Mouse (Mus musculus): ENCODE data around the gene Tmub2.

Gene Tmub2

DNA sequence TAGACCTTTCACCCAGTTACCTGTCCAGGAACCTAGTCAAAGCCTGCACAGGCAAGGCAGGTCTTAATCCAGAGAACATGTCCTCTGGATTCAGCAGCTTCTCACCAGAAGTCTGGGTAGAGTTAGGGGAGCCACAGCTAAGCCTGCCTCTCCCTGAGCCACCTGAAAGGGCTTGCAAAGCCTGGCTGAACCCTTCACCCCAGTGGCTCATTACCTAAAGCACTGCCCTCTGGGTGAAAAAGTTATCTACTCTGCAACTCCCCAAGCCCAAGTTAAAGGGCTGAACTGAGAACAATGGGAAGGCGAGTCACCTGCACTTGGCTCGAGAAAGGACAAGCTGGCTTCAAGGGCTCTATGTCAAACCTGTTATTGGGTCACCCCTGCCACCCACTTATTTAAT is 19.4 kb downstream of the Tmub2 start:
- no peak for DNase-seq (ENCODE audit: low spot score in 2 of 2)

DNA sequence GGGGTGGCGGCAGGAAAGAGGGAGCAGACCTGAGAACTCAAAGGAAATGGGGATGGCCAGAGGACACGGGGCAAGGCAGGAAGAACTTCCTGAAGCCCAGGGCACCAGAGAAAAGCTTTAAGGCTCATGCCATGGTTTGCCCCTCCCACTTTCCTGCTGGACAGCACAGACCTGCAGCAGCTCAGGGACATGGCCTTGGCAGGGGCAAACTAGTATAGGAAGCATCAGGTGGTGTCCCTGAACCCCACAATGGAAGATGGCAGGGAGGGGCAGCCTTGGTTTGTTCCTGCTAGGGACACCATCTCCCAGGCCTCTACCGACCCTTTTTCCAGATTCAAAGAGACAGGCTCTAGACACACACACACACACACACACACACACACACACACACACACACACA is 20.6 kb downstream of the Tmub2 start:
- DNase-seq (ENCODE audit: low spot score in 2 of 2), result no peak

DNA sequence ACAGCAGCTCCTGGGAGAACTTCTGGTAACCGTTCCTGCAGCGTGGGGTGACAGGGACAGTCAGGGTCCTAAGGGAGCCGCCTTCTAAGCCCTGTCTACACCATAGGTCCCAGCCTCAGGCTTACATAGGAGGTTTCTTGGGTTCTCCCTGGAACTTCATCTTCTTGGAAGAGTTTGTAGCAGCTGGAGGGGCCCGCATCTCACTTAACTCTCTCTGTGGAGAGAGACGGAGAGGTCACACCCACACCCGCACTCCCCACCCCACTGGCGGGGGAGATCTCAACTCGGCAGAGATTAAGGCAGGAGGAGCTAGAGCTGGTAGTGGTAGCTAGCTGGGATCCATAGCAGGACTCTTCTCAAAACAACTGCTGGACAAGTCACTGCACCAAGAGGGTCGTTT is 23.4 kb downstream of the Tmub2 start:
- no peak for DNase-seq (ENCODE audit: low spot score in 2 of 2)

DNA sequence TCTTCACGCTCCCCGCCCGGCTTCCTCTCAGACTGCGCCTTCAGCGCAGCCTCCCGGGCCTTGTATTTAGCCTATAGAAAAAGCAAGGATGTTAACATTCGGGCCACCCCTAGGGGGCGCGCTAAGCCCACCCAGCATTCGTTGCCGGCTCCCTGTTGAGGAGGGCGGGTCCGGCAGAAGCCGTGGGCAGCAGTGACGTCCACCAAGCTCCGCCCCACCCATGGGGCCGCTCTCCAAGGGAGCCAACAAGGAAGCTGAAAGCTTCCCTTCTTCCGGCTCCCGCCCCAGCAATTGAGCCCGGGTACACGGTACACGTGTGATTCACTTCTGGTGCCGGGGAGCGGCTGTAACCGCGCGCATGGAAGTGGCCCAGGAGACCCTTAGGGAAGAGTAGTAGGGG is 24.2 kb downstream of the Tmub2 start:
- peak; percentile 98 for DNase-seq (ENCODE audit: low spot score in 2 of 2)

- DNase-seq (ENCODE audit: low spot score in 2 of 2), result no peak
Measured at GRCm38 (mm10) chr11:102309821-102310617, 25.3 kb downstream of the Tmub2 start.

- no peak for DNase-seq (ENCODE audit: low spot score in 2 of 2)
Measured at GRCm38 (mm10) chr11:102310768-102311695, 26.3 kb downstream of the Tmub2 start.

DNA sequence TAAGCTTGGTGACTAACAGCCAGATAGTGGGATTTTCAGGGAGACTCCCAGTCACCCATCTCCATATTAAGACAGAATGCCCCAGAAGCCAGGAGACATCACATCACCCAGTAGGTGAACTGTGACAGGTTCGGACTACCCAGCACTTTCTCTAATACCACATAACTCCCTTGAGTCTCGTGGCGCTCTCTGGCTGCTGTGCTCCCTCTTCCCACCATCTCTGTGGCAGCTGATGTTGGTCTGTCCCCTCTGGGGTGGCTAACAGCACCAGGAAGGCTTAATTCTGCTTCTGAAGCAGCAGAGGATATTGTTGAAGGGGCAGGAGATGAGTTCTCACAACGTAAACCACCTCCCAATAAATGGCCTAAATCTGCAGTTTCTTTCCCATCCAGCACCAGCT is 27.2 kb downstream of the Tmub2 start:
- DNase-seq (ENCODE audit: low spot score in 2 of 2), result no peak

DNA sequence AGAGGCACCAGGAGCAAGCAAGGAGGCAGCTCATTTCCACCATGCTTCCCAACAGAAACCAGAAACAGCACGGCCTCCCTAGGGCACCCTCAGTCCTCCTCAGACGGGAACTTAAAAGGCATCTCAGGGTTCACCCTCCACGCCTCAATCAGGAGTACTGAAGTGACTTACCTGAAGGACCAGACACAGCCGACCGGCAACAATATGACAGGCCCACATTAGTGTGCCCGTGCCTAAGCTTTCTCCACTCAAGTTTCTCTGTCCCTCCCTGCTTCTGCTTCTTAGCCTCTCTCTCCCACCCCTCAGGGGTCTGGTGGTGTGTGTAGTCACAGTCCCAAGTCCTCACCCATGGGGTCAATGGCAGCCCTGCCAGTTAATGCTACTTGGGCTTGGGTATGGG is 27.9 kb downstream of the Tmub2 start:
- DNase-seq (ENCODE audit: low spot score in 2 of 2), result no peak

- DNase-seq (ENCODE audit: low spot score in 2 of 2), result no peak
Measured at GRCm38 (mm10) chr11:102314321-102314720, 29.6 kb downstream of the Tmub2 start.

GRCm38 (mm10) chr11:102315690-102316571 is 31.2 kb downstream of the Tmub2 start:
- no peak for DNase-seq (ENCODE audit: low spot score in 2 of 2)

DNA sequence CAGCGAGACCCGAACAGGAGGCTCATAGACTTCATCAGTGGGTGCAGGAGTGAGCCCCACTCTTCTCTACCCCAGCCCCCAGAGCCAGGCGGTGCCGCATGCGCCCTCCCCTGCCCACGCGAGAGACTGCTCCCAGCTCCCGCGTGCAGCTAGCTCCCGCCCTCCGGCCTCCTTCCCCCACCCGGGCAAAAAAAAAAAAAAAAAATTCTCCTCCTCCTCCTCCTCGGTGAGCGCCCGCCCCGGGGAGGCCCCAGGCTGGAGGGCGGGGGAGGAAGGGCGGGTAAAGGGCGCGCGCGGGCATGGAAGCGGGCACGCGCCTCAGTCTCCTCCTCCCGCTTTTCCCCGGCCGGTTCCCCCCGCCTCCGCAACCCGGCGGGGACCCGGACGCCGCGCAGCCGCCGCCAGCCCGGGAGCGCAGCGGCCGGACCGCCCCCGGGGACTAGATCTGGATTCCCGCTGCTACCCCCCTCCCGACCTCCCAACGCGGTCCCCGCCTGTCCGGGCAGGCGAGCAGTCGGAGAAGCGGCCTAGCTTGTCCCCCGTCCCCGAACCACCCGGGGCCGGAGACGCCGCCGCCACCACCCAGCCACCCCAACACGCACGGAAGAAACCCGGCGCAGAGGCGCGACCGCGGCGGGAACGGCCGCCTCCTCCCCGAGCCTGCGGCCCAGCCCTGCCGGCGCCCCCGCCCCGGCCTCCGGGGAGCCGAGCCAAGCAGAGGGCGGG is 32.0 kb downstream of the Tmub2 start:
- DNase-seq (ENCODE audit: low spot score in 2 of 2), result peak; percentile 78 to 80

DNA sequence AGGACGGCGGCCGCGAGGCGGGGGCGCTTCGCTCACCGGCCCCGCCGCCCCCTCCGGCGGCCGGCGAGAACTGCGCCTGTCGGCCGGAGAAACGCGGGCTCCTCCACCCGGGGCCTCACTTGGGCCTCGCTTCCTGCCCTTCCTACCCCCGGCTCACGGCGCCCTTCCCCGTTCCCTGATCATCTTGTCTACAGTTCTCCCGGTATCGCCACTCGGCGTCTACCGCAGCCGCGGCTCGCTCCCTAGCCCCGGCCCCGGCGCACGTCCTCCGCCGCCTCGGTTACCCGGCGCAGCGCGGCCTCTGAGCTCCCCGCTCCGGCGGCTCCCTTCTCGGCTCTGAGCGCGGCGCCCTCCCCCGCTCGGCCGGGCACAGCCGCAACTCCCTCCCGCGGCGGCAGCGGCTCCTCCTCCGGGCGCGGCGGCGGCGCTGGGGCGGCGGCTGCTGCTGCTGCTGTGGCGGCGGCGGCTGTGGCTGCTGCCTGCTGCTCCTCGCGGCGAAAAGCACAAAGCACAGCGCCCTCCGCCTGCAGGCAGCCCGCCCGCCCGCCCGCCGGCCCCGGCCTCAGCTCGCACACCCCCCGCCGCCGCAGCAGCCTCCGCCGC is 32.7 kb downstream of the Tmub2 start:
- DNase-seq (ENCODE audit: low spot score in 2 of 2), result peak; percentile 44 to 53

GRCm38 (mm10) chr11:102317901-102318575 is 33.3 kb downstream of the Tmub2 start:
- DNase-seq (ENCODE audit: low spot score in 2 of 2), result peak in 1 of 2 experiments; percentile 40

- DNase-seq (ENCODE audit: low spot score in 2 of 2), result peak; percentile 43 to 62
Measured at GRCm38 (mm10) chr11:102318576-102319409, 34.1 kb downstream of the Tmub2 start.

DNA sequence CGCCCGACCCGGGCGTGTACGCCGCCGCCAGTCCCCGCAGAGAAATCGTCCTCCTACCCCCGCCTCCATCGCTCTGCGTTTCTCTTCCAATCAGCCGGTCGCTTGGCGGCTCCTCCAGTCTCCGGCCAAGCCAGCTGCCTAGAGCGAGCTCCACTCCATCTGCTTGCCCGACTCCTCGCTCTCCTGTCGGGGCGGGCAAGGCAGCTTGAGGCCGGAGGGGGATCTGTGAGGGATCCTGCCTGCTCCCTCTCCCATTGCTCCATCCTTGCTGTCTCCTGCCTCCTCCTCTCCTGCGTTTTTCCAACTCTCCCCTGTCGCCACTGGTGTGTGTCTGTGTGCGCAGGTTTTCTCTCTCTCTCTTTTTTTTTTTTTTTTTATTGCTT is 34.7 kb downstream of the Tmub2 start, which contains the start of gene Ubtf:
Gene Ubtf, minus strand, starts transcription at position 333 of the 383 bp plus-strand sequence.
- DNase-seq (ENCODE audit: low spot score in 2 of 2), result peak; percentile 80 to 81

DNA sequence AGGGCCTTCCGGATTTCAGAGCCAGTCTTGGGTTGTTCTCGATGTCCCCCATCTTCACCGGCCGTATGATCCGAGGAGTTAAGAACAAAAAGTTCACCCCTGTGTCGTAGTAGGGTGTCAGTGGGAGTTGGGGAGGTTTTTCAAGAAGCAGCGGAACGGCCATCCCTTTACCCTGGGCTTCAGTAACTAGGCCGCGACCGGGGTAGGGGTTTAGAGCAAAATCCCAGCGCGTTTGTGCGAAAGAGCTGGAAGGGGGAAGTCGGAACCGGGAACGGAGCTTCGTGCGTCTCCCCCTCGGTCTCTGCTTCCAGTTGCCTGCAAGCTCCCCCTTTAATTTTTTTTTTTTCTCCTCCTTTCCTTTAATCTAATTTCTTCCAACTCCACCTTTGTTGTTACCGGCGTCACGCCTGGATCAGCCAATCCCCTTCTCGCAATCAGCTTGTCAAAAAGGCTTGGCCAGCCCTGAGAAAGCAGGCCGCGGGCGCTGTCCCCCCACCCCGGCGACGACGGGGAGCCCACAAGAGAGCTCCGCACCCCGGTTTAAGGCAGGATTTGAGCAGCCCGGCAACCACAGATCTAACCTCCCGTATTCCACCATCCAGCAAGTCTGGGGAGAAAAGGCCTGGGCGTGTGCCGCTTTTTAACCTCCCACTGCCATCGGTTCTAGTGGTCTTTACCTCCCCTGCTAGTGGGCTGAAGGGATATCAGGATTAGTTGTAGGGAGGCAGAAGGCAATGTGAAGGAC is 35.4 kb downstream of the Tmub2 start:
- peak; percentile 90 to 92 for DNase-seq (ENCODE audit: low spot score in 2 of 2)

DNA sequence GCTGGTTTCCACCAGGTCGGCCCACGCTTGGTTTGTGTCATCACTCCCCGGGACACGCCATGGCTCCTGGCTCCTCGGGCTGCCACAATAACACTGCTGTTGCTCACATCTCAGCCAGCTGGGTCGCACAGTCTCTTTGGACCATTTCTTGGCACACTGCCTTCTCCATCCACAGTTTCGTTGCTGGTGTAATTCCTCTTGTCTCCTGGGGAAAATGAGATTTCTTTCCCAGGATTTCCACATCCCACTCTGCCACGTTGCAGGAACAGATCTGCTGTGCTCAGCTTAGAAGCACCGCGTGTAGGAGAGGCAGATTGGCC is 35.9 kb downstream of the Tmub2 start:
- DNase-seq (ENCODE audit: low spot score in 2 of 2), result peak; percentile 83

DNA sequence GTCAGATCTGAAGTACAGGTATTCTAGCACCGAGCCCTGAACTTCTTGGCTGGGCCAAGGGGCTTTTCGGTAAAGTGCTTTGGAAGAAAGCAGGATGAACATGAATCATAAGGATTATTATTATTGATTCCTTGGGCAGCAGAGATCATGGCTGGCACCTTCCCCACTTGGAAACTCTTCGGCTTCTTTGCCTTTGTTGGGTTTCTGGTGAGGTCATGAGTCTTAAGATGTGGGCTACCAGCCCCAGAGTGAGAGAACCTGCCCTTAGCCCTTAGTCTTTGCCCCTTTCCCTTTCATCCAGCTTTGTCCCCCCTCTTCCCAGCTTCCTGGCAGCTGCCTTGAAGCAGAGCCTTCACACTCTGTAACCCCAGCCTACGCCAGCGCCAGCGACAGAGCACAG is 37.2 kb downstream of the Tmub2 start:
- DNase-seq (ENCODE audit: low spot score in 2 of 2), result no peak

DNA sequence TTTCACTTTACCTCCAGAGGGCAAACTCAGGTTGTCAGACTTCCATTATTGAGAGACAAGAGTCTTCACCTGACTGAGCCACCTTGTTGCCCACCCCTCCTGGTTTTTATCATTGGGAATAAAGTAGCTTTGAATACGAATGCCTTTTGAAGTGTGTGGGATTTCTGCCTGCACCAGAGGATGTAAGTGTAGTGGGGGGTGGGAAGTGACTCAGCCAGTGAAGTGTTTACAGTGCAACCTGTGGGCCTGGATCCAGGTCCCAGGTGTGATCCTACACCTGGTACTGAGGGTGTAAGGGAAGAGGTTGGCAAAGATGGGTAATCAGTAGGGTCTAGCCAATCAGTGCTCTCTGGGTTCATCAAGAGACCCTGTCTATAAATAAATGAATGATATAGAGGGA is 38.8 kb downstream of the Tmub2 start:
- DNase-seq (ENCODE audit: low spot score in 2 of 2), result no peak
